Mouse (Mus musculus) liver, adult 2 months (tissue): ENCODE data around the gene Tex14.

ENCODE experiments used
- CTCF ChIP-seq: fragments of 200-500 bp; IDR thresholded peaks from 2 replicates; pipeline ENCODE4 v1.5.1; 2011; ENCODE audit warnings: low read depth, low read length, control low read depth
- POLR2A ChIP-seq: fragments of 200-500 bp; IDR thresholded peaks from 2 replicates; pipeline ENCODE4 v1.6.1; 2011; ENCODE audit warnings: low read length, control low read depth; ENCODE audit not compliant: insufficient read depth; ENCODE audit errors: extremely low read depth

DNA sequence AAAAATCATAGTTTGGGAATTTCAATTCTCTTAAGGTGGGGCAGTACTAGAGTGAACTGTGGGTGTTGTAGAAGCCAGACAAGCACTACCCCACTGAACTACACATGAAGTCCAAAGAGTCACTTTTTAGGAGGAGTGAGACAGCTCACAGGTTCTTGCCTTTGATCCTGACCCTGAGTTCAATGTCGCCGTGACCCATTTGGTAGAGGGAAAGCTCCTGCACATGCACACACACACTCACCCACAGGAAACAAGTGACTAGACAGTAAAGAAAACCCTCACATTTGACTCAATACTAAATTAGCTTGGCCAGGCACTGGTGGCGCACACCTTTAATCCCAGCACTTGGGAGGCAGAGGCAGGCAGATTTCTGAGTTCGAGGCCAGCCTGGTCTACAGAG, 20.3 kb upstream of the Tex14 start:
- no peak for TF ChIP-seq CTCF
- TF ChIP-seq POLR2A = no peak
